Mouse (Mus musculus): ENCODE data around the gene Zfp879. TPM values are rescaled to one million over a fixed set of nuclear protein-coding genes. Genes with fewer than 3 reads are reported as not detected.

The Zfp879 gene
- polyA plus RNA-seq, 1 experiment: 1.4 TPM

DNA sequence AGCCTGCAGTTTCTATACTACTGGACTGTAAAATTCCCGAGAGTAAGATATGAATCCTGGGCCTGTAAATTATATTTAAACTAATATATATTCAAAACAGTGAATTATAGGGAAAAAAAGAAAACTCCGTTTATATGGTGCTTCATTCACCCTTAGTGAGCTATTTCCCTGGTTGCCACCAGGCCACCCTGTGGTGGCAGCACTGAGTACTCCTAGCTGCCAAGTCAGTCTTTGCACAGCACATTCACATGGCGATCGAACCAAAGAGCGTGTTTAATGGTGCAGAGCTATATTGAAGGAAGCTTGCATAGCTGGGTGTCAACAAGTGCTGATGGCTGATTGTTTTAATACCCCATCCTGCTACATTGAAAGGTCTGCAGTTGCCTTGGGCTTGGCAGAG lies 5.7 kb upstream of the Zfp879 start:
- peak; percentile 31 for DNase-seq (ENCODE audit: low read depth)
- TF ChIP-seq CTCF (IDR thresholded peaks at IDR 0.05; ENCODE audit: borderline replicate concordance, extremely low read depth, insufficient read depth, insufficient read length) (peak; percentile 53; the same call in 1 of the 2 replicates), POLR2A (IDR thresholded peaks at IDR 0.05; ENCODE audit: borderline replicate concordance, extremely low read depth, insufficient read depth, insufficient read length, poor library complexity, severe bottlenecking) (no peak)

DNA sequence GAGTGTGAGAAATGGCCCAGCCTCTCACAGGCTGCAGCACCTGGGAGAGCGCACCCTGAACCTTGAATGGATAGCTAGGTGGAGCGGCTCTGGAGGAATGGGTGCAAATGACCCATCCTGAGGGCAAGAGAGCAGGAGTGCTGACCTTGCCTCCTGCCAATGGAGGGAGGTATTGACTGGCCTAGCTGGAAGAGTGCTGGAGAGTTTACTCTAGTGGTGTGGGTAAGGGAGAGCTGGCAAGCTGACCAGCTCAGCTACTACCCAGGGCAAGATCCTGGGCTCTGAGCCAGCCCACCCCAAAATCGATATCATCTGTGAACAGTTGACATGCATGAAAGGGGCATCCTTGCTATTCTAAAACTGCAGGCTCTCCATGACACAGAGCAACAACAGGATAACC lies 4.6 kb upstream of the Zfp879 start:
- TF ChIP-seq CTCF (IDR thresholded peaks at IDR 0.05; ENCODE audit: borderline replicate concordance, extremely low read depth, insufficient read depth, insufficient read length) (no peak), POLR2A (IDR thresholded peaks at IDR 0.05; ENCODE audit: borderline replicate concordance, extremely low read depth, insufficient read depth, insufficient read length, poor library complexity, severe bottlenecking) (no peak)
- DNase-seq (ENCODE audit: low read depth): no peak

DNA sequence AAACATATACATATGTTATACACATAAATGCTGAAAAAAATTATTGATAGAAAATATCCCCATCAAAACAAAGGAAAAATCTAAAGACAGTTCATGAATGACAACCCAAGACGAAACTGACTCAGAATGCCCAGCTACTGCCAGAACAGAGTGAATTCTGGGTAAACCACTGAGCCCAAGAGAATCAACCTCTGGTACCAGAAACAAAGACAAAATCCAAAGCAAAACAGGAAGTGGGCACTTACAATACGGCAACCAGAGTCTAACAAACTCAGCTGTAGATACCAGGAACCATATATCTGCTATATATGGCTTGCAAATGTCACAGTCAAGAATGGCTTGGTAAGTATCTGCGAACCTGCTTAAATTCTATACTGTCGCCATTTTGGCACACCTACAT lies 5.6 kb downstream of the Zfp879 start:
- DNase-seq (ENCODE audit: low read depth): no peak
- TF ChIP-seq POLR2A (IDR thresholded peaks at IDR 0.05; ENCODE audit: borderline replicate concordance, extremely low read depth, insufficient read depth, insufficient read length, poor library complexity, severe bottlenecking) (no peak), CTCF (IDR thresholded peaks at IDR 0.05; ENCODE audit: borderline replicate concordance, extremely low read depth, insufficient read depth, insufficient read length) (no peak)

DNA sequence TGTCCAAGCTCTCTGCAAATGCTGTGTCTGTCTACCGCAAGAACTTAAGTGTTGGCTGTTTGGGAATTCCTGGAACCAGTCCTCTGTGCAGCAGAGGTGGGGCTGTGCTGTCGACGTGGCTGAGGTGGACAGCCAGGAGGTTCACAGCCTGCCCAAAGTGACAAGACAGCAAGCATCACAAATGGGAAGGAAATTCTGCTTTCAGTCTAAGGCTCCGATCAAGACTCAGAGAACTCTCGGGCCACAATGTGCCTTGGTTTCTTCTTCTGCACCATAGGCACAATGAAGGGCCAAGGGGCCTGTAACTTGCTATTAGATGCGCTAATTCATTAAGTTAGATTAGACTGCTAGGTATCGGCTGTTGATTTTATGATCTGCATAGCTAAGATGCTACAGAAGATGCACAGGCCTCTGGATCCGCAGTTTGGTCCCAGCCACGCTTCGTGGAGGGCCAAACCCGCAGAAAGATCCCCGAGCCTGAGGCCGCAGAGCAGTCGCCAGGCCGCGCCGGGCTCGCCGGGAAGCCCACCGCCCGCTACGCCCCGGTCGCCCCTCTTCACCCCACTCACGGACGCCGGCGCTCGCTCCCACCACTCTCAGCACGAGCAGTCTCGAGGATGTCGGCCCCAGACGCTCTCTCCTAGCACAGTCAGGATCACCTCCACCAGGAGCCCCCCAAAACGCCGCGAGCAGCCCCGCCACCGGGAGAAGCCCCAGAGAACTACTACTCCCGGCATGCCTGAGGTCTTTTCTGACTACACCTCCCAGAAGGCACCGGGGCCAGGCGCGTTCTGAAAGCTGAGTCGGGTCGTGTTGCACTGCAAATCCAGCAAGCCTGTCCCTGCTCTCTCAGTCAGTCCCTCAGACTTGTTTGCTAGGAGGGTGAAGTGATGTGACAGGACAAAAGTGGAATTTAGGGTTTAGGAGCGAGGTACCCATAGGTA lies 14.1 kb downstream of the Zfp879 start, which contains the start of gene Zfp354c:
Gene Zfp354c, minus strand, starts transcription at position 715 of the 944 bp plus-strand sequence.
- peak; percentile 79; the same call in 1 of the 2 replicates for TF ChIP-seq POLR2A (IDR thresholded peaks at IDR 0.05; ENCODE audit: borderline replicate concordance, extremely low read depth, insufficient read depth, insufficient read length, poor library complexity, severe bottlenecking)
- no peak for TF ChIP-seq CTCF (IDR thresholded peaks at IDR 0.05; ENCODE audit: borderline replicate concordance, extremely low read depth, insufficient read depth, insufficient read length)
- peak; percentile 97 for DNase-seq (ENCODE audit: low read depth)

DNA sequence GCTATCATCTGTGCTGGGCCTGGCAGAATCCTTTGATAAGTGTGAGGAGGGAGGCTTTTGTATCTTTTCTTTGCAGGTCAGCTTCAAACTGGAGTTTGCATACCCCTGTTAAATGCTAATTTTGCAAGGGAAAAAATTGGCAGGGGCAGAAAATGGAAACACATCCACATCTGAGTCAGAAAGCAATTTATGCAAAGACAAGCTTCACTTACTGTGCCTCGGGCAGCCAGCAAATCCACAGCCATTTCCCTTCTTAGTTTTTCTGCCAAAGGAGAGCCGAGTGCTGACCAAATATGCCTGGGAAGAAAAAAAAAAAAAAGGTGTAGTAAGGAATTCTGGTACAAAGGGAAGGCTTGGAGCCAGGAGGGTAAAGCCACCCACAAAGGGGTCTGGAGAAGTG lies 15.1 kb downstream of the Zfp879 start:
- DNase-seq (ENCODE audit: low read depth): peak; percentile 4
- TF ChIP-seq POLR2A (IDR thresholded peaks at IDR 0.05; ENCODE audit: borderline replicate concordance, extremely low read depth, insufficient read depth, insufficient read length, poor library complexity, severe bottlenecking) (no peak), CTCF (IDR thresholded peaks at IDR 0.05; ENCODE audit: borderline replicate concordance, extremely low read depth, insufficient read depth, insufficient read length) (no peak)

DNA sequence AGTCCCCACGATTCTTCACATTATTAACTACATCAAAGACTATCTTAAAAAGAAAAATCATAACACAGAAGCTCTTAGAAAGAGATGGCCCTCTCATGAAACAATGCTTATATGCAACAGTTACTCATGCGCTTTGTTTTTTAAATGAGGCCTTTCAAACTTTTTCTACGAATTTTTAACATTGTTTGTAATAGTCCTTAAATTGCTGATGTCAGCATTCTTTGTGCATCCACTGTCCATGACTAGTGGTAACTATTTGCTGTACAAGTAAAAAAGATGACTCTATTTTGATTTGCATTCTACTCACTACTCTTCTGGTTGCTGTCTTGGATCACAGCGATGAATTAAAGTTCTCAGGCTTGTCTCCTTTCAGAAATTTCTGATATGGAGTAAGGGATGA lies 27.1 kb downstream of the Zfp879 start:
- no peak for TF ChIP-seq POLR2A (IDR thresholded peaks at IDR 0.05; ENCODE audit: borderline replicate concordance, extremely low read depth, insufficient read depth, insufficient read length, poor library complexity, severe bottlenecking)
- no peak for TF ChIP-seq CTCF (IDR thresholded peaks at IDR 0.05; ENCODE audit: borderline replicate concordance, extremely low read depth, insufficient read depth, insufficient read length)
- no peak for DNase-seq (ENCODE audit: low read depth)

DNA sequence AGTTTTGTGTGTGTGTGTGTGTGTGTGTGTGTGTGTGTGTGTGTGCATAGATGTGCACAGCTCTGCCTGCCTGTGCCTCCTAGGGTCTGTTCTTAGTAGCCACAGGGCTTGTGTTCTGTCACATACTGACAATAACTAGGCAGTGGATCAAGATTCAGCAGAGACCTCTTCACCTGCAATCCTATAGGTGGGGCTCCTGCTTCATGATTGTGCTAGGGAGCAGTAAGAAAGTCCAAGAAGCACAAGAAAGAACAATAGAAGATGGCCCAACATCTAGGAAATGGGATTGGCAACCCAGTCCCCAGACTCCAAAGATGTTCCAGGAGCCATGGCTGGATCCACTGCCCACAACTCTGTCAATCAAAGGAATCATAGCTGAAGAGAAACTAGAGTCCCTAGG lies 42.5 kb downstream of the Zfp879 start:
- TF ChIP-seq CTCF (IDR thresholded peaks at IDR 0.05; ENCODE audit: borderline replicate concordance, extremely low read depth, insufficient read depth, insufficient read length) (no peak), POLR2A (IDR thresholded peaks at IDR 0.05; ENCODE audit: borderline replicate concordance, extremely low read depth, insufficient read depth, insufficient read length, poor library complexity, severe bottlenecking) (no peak)
- DNase-seq (ENCODE audit: low read depth): no peak

DNA sequence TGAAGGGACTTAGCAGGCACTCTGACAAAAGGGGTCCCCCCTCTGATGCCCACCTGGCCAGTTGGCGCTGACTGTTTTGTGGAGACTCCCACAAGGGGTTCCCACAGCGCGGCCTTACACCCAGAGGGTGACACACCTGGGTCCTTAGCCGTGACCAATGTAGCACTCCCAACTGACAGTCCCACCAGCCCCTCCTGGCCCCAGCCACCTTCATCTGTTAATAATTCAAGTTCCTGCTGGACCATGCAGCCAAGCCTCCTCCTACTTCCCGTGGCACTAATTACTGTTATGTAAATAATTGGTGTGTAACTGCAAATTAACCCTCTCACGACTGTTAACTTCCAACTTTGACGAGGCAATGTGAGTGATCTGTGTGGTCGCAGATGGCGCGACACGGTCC lies 43.7 kb downstream of the Zfp879 start:
- no peak for TF ChIP-seq CTCF (IDR thresholded peaks at IDR 0.05; ENCODE audit: borderline replicate concordance, extremely low read depth, insufficient read depth, insufficient read length)
- TF ChIP-seq POLR2A (IDR thresholded peaks at IDR 0.05; ENCODE audit: borderline replicate concordance, extremely low read depth, insufficient read depth, insufficient read length, poor library complexity, severe bottlenecking): no peak
- peak; percentile 3 for DNase-seq (ENCODE audit: low read depth)

Other genes starting within 250 kb of the Zfp879 start
- 4.8 and 8.2 TPM in 2 replicates for gene Adamts2, start 239.5 kb downstream of the Zfp879 start, polyA plus RNA-seq (2012; rRNA removed)
- 26.2 and 41.6 TPM in 2 replicates for gene Zfp354c, start 13.8 kb downstream of the Zfp879 start, polyA plus RNA-seq (2012; rRNA removed)
- gene Grm6, start 9.1 kb upstream of the Zfp879 start, polyA plus RNA-seq (2012; rRNA removed): 0.05 and 0.14 TPM in 2 replicates
- 11.0 and 11.1 TPM in 2 replicates for gene Zfp454, start 46.1 kb upstream of the Zfp879 start, polyA plus RNA-seq (2012; rRNA removed)
- 20.7 and 25.5 TPM in 2 replicates for gene Zfp2, start 74.6 kb upstream of the Zfp879 start, polyA plus RNA-seq (2012; rRNA removed)
- gene Zfp354b, start 90.1 kb upstream of the Zfp879 start, polyA plus RNA-seq (2012; rRNA removed): 2.6 and 2.7 TPM in 2 replicates
- gene 4933414I15Rik, start 102.2 kb upstream of the Zfp879 start, polyA plus RNA-seq (2012; rRNA removed): not detected in 2 replicates
- gene Prop1, start 112.2 kb upstream of the Zfp879 start, polyA plus RNA-seq (2012; rRNA removed): not detected in 2 replicates
- not detected in 2 replicates for gene Olfr1378, start 125.0 kb upstream of the Zfp879 start, polyA plus RNA-seq (2012; rRNA removed)
- not detected in 2 replicates for gene Olfr1377, start 140.4 kb upstream of the Zfp879 start, polyA plus RNA-seq (2012; rRNA removed)
- gene Olfr51, start 162.0 kb upstream of the Zfp879 start, polyA plus RNA-seq (2012; rRNA removed): not detected in 2 replicates
- not detected in 2 replicates for gene Olfr54, start 172.7 kb upstream of the Zfp879 start, polyA plus RNA-seq (2012; rRNA removed)
- not detected in 2 replicates for gene Olfr1375, start 206.6 kb upstream of the Zfp879 start, polyA plus RNA-seq (2012; rRNA removed)
- gene Zfp354a, start 217.7 kb upstream of the Zfp879 start, polyA plus RNA-seq (2012; rRNA removed): 11.4 and 11.6 TPM in 2 replicates